Mouse (Mus musculus) T-cell, adult 2 months (primary cell): Measurements from ENCODE around the gene Adgrl3.

ENCODE experiments used
- DNase-seq: peaks from one replicate; pipeline ENCODE4 v3.0.0; 2022; ENCODE audit warnings: low spot score

The Adgrl3 gene

GRCm38 (mm10) chr5:81870336-81870735 lies 850.4 kb downstream of the Adgrl3 start:
- DNase-seq, result no peak
